Mouse (Mus musculus) brain, embryonic 14.5 days (tissue): ENCODE measurements at regions not wholly inside any gene's neighbourhood (a gene's known extent, or its start where the extent isn't known, plus 50 kb on each side); places are given as distances from the start of the nearest gene placed in this dataset.

Experiments used
- CTCF ChIP-seq: fragments of 200-500 bp; IDR thresholded peaks from 2 replicates; pipeline ENCODE4 v1.5.1; 2012; ENCODE audit warnings: inconsistent platforms, mild to moderate bottlenecking, moderate library complexity, borderline replicate concordance; ENCODE audit not compliant: insufficient read depth, insufficient read length; ENCODE audit errors: extremely low read depth
- POLR2A ChIP-seq: fragments of 200-500 bp; IDR thresholded peaks from 2 replicates; pipeline ENCODE4 v1.6.1; 2012; ENCODE audit warnings: mild to moderate bottlenecking, inconsistent platforms, borderline replicate concordance; ENCODE audit not compliant: poor library complexity, insufficient read depth, insufficient read length, severe bottlenecking; ENCODE audit errors: extremely low read depth

DNA sequence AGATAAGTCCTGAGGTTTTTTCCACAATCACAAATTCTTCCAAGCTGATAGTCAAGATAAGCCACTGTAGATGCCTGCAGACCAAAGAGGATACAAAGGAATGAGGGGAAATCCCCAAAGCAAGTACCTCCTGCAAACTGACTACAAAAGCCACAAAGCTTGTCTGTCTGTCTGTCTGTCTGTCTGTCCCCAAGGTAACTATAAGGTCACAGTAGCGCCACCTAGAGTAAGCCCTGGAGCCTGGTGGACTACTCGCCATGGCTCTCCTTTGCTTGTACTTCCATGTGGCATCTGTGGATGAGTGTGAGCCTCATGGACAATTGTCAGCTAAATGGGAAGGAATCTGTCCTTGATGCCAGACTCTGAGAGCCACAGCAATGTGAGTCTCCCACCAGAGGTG is 249.8 kb downstream of the Diras2 start:
- TF ChIP-seq CTCF (no peak), POLR2A (no peak)
